Mouse (Mus musculus) hindbrain, embryonic 10.5 days (tissue): Measurements from ENCODE around the gene Skil. TPM values are rescaled to one million over a fixed set of nuclear protein-coding genes. Genes with fewer than 3 reads are reported as not detected.

Experiments used
- polyA plus RNA-seq: library from polyadenylated mRNA; unstranded; fragments of >200 nt; fragmentation: Nextera tagmentation; extraction: Ambion mirVana; gene quantifications from 2 replicates; pipeline ENCODE4 v1.2.1, GENCODE M21; 2016

Skil gene
- polyA plus RNA-seq, 1 experiment from 2014 or later: 37.3 TPM

Other genes starting within 250 kb of the Skil start
- gene Gpr160, start 239.1 kb upstream of the Skil start, polyA plus RNA-seq: 0.69 and 0.71 TPM in 2 replicates
- 4.1 and 5.0 TPM in 2 replicates for gene Phc3, start 125.6 kb upstream of the Skil start, polyA plus RNA-seq
- gene Prkci, start 99.3 kb upstream of the Skil start, polyA plus RNA-seq: 23.9 and 36.4 TPM in 2 replicates
- gene Cldn11, start 54.9 kb downstream of the Skil start, polyA plus RNA-seq: 8.2 and 9.6 TPM in 2 replicates
- gene Slc7a14, start 215.3 kb downstream of the Skil start, polyA plus RNA-seq: 0.55 and 0.76 TPM in 2 replicates